Mouse (Mus musculus): Measurements from ENCODE around the gene Eif5a. TPM values are rescaled to one million over a fixed set of nuclear protein-coding genes. Genes with fewer than 3 reads are reported as not detected.
A peak's percentile ranks its signal among the peaks of the same experiment; 100 is the strongest.

Gene Eif5a
- polyA plus RNA-seq, 1 experiment from 2014 or later: 1,317 TPM

GRCm38 (mm10) chr11:69912716-69913530, 8.8 kb downstream of the Eif5a start:
- H3K4me2 ChIP-seq (ENCODE audit: low read depth, low read length): peak overlapping the region; percentile 99
- H3K4me3 ChIP-seq (ENCODE audit: low read length): peak overlapping the region; percentile 97
- peak overlapping the region; percentile 94 for H3K9ac ChIP-seq (ENCODE audit: low read length)
- H3K36me3 ChIP-seq (ENCODE audit: control insufficient read depth, insufficient read depth): peaks cover 68% of the 10 kb centered on the region
- WGBS: 69% methylated on average over 15 of the region's 15 CpGs
- H3K9me3 ChIP-seq (replicated peaks; ENCODE audit: control insufficient read depth, low read length): no peaks in the 10 kb centered on the region
- ATAC-seq (replicated peaks; ENCODE audit: extremely low read depth, insufficient read depth, low FRiP score): no peak
- H3K27me3 ChIP-seq (ENCODE audit: control insufficient read depth, insufficient read depth, low read length): no peaks in the 10 kb centered on the region
- H3K27ac ChIP-seq (ENCODE audit: low read length): peak overlapping the region; percentile 91
- H3K4me1 ChIP-seq (ENCODE audit: control insufficient read depth, insufficient read depth, low read length): peaks cover 27% of the 10 kb centered on the region

- 84% methylated on average over 6 of the region's 6 CpGs for WGBS
These were observed 10.1 kb downstream of the Eif5a start for GRCm38 (mm10) chr11:69911701-69912100.

GRCm38 (mm10) chr11:69910781-69911560, 10.8 kb downstream of the Eif5a start:
- no peak overlapping the region for H3K27ac ChIP-seq (ENCODE audit: low read length)
- H3K4me1 ChIP-seq (ENCODE audit: control insufficient read depth, insufficient read depth, low read length): peaks cover 24% of the 10 kb centered on the region
- H3K9ac ChIP-seq (ENCODE audit: low read length): no peak overlapping the region
- 87% methylated on average over 17 of the region's 17 CpGs for WGBS
- ATAC-seq (replicated peaks; ENCODE audit: extremely low read depth, insufficient read depth, low FRiP score): no peak
- H3K4me2 ChIP-seq (ENCODE audit: low read depth, low read length): no peak overlapping the region
- no peaks in the 10 kb centered on the region for H3K9me3 ChIP-seq (replicated peaks; ENCODE audit: control insufficient read depth, low read length)
- no peaks in the 10 kb centered on the region for H3K27me3 ChIP-seq (ENCODE audit: control insufficient read depth, insufficient read depth, low read length)
- peaks cover 72% of the 10 kb centered on the region for H3K36me3 ChIP-seq (ENCODE audit: control insufficient read depth, insufficient read depth)
- no peak overlapping the region for H3K4me3 ChIP-seq (ENCODE audit: low read length)

More at GRCm38 (mm10) chr11:69911701-69912100, 10.1 kb downstream of the Eif5a start:
- no peak overlapping the region for H3K27ac ChIP-seq (ENCODE audit: low read length)
- H3K27me3 ChIP-seq (ENCODE audit: control insufficient read depth, insufficient read depth, low read length): no peaks in the 10 kb centered on the region
- no peak overlapping the region for H3K4me3 ChIP-seq (ENCODE audit: low read length)
- ATAC-seq (replicated peaks; ENCODE audit: extremely low read depth, insufficient read depth, low FRiP score): no peak
- H3K9me3 ChIP-seq (replicated peaks; ENCODE audit: control insufficient read depth, low read length): no peaks in the 10 kb centered on the region
- no peak overlapping the region for H3K4me2 ChIP-seq (ENCODE audit: low read depth, low read length)
- H3K4me1 ChIP-seq (ENCODE audit: control insufficient read depth, insufficient read depth, low read length): peaks cover 27% of the 10 kb centered on the region
- H3K9ac ChIP-seq (ENCODE audit: low read length): no peak overlapping the region
- H3K36me3 ChIP-seq (ENCODE audit: control insufficient read depth, insufficient read depth): peaks cover 70% of the 10 kb centered on the region

- 90% methylated on average over 8 of the region's 8 CpGs for WGBS
- H3K4me1 ChIP-seq (ENCODE audit: control insufficient read depth, insufficient read depth, low read length): peaks cover 16% of the 10 kb centered on the region
- ATAC-seq (replicated peaks; ENCODE audit: extremely low read depth, insufficient read depth, low FRiP score): no peak
- no peaks in the 10 kb centered on the region for H3K27me3 ChIP-seq (ENCODE audit: control insufficient read depth, insufficient read depth, low read length)
- H3K4me2 ChIP-seq (ENCODE audit: low read depth, low read length): no peak overlapping the region
- H3K9me3 ChIP-seq (replicated peaks; ENCODE audit: control insufficient read depth, low read length): no peaks in the 10 kb centered on the region
- H3K9ac ChIP-seq (ENCODE audit: low read length): no peak overlapping the region
- H3K4me3 ChIP-seq (ENCODE audit: low read length): no peak overlapping the region
- H3K36me3 ChIP-seq (ENCODE audit: control insufficient read depth, insufficient read depth): peaks cover 71% of the 10 kb centered on the region
- no peak overlapping the region for H3K27ac ChIP-seq (ENCODE audit: low read length)
These were observed 11.6 kb downstream of the Eif5a start for GRCm38 (mm10) chr11:69910177-69910576.

- Histone ChIP-seq H3K27ac (ENCODE audit: low read length) (no peak overlapping the region), H3K4me1 (ENCODE audit: control insufficient read depth, insufficient read depth, low read length) (peaks cover 6% of the 10 kb centered on the region), H3K9ac (ENCODE audit: low read length) (no peak overlapping the region), H3K4me2 (ENCODE audit: low read depth, low read length) (no peak overlapping the region), H3K27me3 (ENCODE audit: control insufficient read depth, insufficient read depth, low read length) (no peaks in the 10 kb centered on the region), H3K36me3 (ENCODE audit: control insufficient read depth, insufficient read depth) (peaks cover 78% of the 10 kb centered on the region), H3K4me3 (ENCODE audit: low read length) (no peak overlapping the region), H3K9me3 (replicated peaks; ENCODE audit: control insufficient read depth, low read length) (no peaks in the 10 kb centered on the region)
- 87% methylated on average over 5 of the region's 5 CpGs for WGBS
- no peak for ATAC-seq (replicated peaks; ENCODE audit: extremely low read depth, insufficient read depth, low FRiP score)
These were observed 12.6 kb downstream of the Eif5a start for GRCm38 (mm10) chr11:69909174-69909573.

GRCm38 (mm10) chr11:69908645-69909044, 13.1 kb downstream of the Eif5a start:
- Histone ChIP-seq H3K4me3 (ENCODE audit: low read length) (no peak overlapping the region), H3K4me2 (ENCODE audit: low read depth, low read length) (no peak overlapping the region), H3K9ac (ENCODE audit: low read length) (no peak overlapping the region), H3K27ac (ENCODE audit: low read length) (no peak overlapping the region), H3K9me3 (replicated peaks; ENCODE audit: control insufficient read depth, low read length) (no peaks in the 10 kb centered on the region), H3K27me3 (ENCODE audit: control insufficient read depth, insufficient read depth, low read length) (no peaks in the 10 kb centered on the region), H3K4me1 (ENCODE audit: control insufficient read depth, insufficient read depth, low read length) (peaks cover 6% of the 10 kb centered on the region), H3K36me3 (ENCODE audit: control insufficient read depth, insufficient read depth) (peaks cover 83% of the 10 kb centered on the region)
- ATAC-seq (replicated peaks; ENCODE audit: extremely low read depth, insufficient read depth, low FRiP score): no peak
- 93% methylated on average over 11 of the region's 11 CpGs for WGBS

GRCm38 (mm10) chr11:69904311-69904710, 17.4 kb downstream of the Eif5a start:
- Histone ChIP-seq H3K4me1 (ENCODE audit: control insufficient read depth, insufficient read depth, low read length) (peaks cover 13% of the 10 kb centered on the region), H3K4me2 (ENCODE audit: low read depth, low read length) (no peak overlapping the region), H3K27me3 (ENCODE audit: control insufficient read depth, insufficient read depth, low read length) (no peaks in the 10 kb centered on the region), H3K4me3 (ENCODE audit: low read length) (no peak overlapping the region), H3K27ac (ENCODE audit: low read length) (no peak overlapping the region), H3K9me3 (replicated peaks; ENCODE audit: control insufficient read depth, low read length) (no peaks in the 10 kb centered on the region), H3K9ac (ENCODE audit: low read length) (no peak overlapping the region), H3K36me3 (ENCODE audit: control insufficient read depth, insufficient read depth) (peaks cover 50% of the 10 kb centered on the region)
- 96% methylated on average over 9 of the region's 9 CpGs for WGBS
- ATAC-seq (replicated peaks; ENCODE audit: extremely low read depth, insufficient read depth, low FRiP score): no peak

- H3K4me3 ChIP-seq (ENCODE audit: low read length): no peak overlapping the region; the same call in 1 of the 2 replicates
- H3K27ac ChIP-seq (ENCODE audit: low read length): no peak overlapping the region
- H3K27me3 ChIP-seq (ENCODE audit: control insufficient read depth, insufficient read depth, low read length): no peaks in the 10 kb centered on the region
- no peak for ATAC-seq (replicated peaks; ENCODE audit: extremely low read depth, insufficient read depth, low FRiP score)
- H3K9ac ChIP-seq (ENCODE audit: low read length): peak overlapping the region; percentile 83; the same call in 1 of the 2 replicates
- 80% methylated on average over 13 of the region's 13 CpGs for WGBS
- H3K9me3 ChIP-seq (replicated peaks; ENCODE audit: control insufficient read depth, low read length): no peaks in the 10 kb centered on the region
- H3K36me3 ChIP-seq (ENCODE audit: control insufficient read depth, insufficient read depth): peaks cover 37% of the 10 kb centered on the region
- peaks cover 13% of the 10 kb centered on the region for H3K4me1 ChIP-seq (ENCODE audit: control insufficient read depth, insufficient read depth, low read length)
- peak overlapping the region; percentile 81 for H3K4me2 ChIP-seq (ENCODE audit: low read depth, low read length)
These were observed 18.8 kb downstream of the Eif5a start for GRCm38 (mm10) chr11:69902972-69903371.

- peaks cover 13% of the 10 kb centered on the region for H3K4me1 ChIP-seq (ENCODE audit: control insufficient read depth, insufficient read depth, low read length)
- H3K9me3 ChIP-seq (replicated peaks; ENCODE audit: control insufficient read depth, low read length): no peaks in the 10 kb centered on the region
- H3K4me3 ChIP-seq (ENCODE audit: low read length): peak overlapping the region; percentile 78
- peak overlapping the region; percentile 83 for H3K9ac ChIP-seq (ENCODE audit: low read length)
- H3K27ac ChIP-seq (ENCODE audit: low read length): peak overlapping the region; percentile 99
- under 1% methylated on average over 39 of the region's 39 CpGs for WGBS
- peaks cover 28% of the 10 kb centered on the region for H3K36me3 ChIP-seq (ENCODE audit: control insufficient read depth, insufficient read depth)
- peak; percentile 1; the same call in 1 of the 2 replicates for ATAC-seq (replicated peaks; ENCODE audit: extremely low read depth, insufficient read depth, low FRiP score)
- peak overlapping the region; percentile 81 for H3K4me2 ChIP-seq (ENCODE audit: low read depth, low read length)
- no peaks in the 10 kb centered on the region for H3K27me3 ChIP-seq (ENCODE audit: control insufficient read depth, insufficient read depth, low read length)
These were observed 19.8 kb downstream of the Eif5a start for GRCm38 (mm10) chr11:69901993-69902392.
